Mouse (Mus musculus) hindbrain, embryonic 10.5 days (tissue): Measurements from ENCODE around the gene 2610301B20Rik. TPM values are rescaled to one million over a fixed set of nuclear protein-coding genes. Genes with fewer than 3 reads are reported as not detected.
A peak's percentile ranks its signal among the peaks of the same experiment; 100 is the strongest.
"Not testable (repeated sequence)": the region's sequence is repeated elsewhere in the genome, so short reads cannot be mapped to it uniquely, and the experiment has no call there.

Source experiments
- DNase-seq: peaks from one replicate; pipeline ENCODE4 v3.0.0-alpha.2; 2017; ENCODE audit warnings: low spot score
- H3K27ac ChIP-seq: fragments of 300-500 bp; sonication (generic); 2 replicates; pipeline ENCODE4 v1.5.1; 2016; ENCODE audit warnings: mild to moderate bottlenecking, moderate library complexity
- H3K27me3 ChIP-seq: fragments of 300-500 bp; sonication (generic); 2 replicates; pipeline ENCODE4 v1.6.1; 2016; ENCODE audit warnings: mild to moderate bottlenecking; ENCODE audit not compliant: poor library complexity, insufficient read depth, severe bottlenecking
- H3K36me3 ChIP-seq: fragments of 300-500 bp; sonication (generic); 2 replicates; pipeline ENCODE4 v1.6.1; 2016; ENCODE audit warnings: mild to moderate bottlenecking, moderate library complexity
- H3K4me1 ChIP-seq: fragments of 300-500 bp; sonication (generic); replicated peaks from 2 replicates; pipeline ENCODE4 v1.6.1; 2016; ENCODE audit warnings: mild to moderate bottlenecking
- H3K4me3 ChIP-seq: fragments of 300-500 bp; sonication (generic); 2 replicates; pipeline ENCODE4 v1.5.1; 2016; ENCODE audit warnings: mild to moderate bottlenecking, moderate library complexity
- H3K9me3 ChIP-seq: fragments of 300-500 bp; sonication (generic); 2 replicates; pipeline ENCODE4 v1.6.1; 2016; ENCODE audit warnings: mild to moderate bottlenecking, moderate library complexity
- WGBS: fragments of 180-500 bp; shearing (Covaris S2); methylation state at CpG from one replicate; pipeline ENCODE4 v1.1.7; 2016; 5-methylcytosine and 5-hydroxymethylcytosine counted together
- polyA plus RNA-seq: library from polyadenylated mRNA; unstranded; fragments of >200 nt; fragmentation: Nextera tagmentation; extraction: Ambion mirVana; gene quantifications from 2 replicates; pipeline ENCODE4 v1.2.1, GENCODE M21; 2016

2610301B20Rik gene
- 40.4 and 40.9 TPM in 2 replicates for polyA plus RNA-seq

- Histone ChIP-seq H3K4me1 (peaks cover 15% of the 10 kb centered on the region), H3K9me3 (no peaks in the 10 kb centered on the region), H3K27me3 (no peaks in the 10 kb centered on the region), H3K27ac (peak within 1 kb of the TSS; percentile 97), H3K4me3 (peak within 1 kb of the TSS; percentile 71), H3K36me3 (peaks cover 9% of the 10 kb centered on the region)
- under 1% methylated on average over 68 of the region's 68 CpGs for WGBS
- peak; percentile 94 for DNase-seq
Measured at GRCm38 (mm10) chr4:10873920-10874665, at the start of gene 2610301B20Rik. 2610301B20Rik (plus strand) TSS chr4:10874498.

DNA sequence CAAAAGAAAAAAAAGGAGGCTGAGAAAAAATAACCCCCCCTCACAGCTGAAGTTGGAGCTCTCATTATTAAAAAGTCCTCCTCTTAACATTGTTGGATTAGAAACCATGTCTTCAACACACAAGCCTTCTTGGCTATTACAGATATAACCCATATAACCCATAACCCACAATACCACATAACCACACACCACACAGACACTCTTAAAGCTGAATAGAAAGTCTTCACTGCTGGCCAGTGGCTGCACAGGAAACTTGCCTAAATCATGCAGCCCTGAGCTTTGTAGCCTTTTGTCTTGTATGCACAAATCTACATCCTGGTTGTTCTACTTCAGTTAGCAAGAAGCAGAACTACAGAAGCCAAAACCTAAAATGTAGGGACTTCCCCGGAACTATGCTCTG lies 41.0 kb upstream of the 2610301B20Rik start:
- Histone ChIP-seq H3K9me3 (no peaks in the 10 kb centered on the region), H3K27me3 (no peaks in the 10 kb centered on the region), H3K4me1 (no peaks in the 10 kb centered on the region), H3K4me3 (no peak overlapping the region), H3K36me3 (no peaks in the 10 kb centered on the region), H3K27ac (no peak overlapping the region)
- DNase-seq, result no peak
- WGBS, result 93% methylated on average over 1 of the region's 1 CpGs

GRCm38 (mm10) chr4:10835252-10836051 lies 38.8 kb upstream of the 2610301B20Rik start:
- Histone ChIP-seq H3K9me3 (no peaks in the 10 kb centered on the region), H3K27me3 (no peaks in the 10 kb centered on the region), H3K36me3 (no peaks in the 10 kb centered on the region), H3K27ac (no peak overlapping the region), H3K4me1 (no peaks in the 10 kb centered on the region), H3K4me3 (no peak overlapping the region)
- peak; percentile 6 for DNase-seq
- 77% methylated on average over 6 of the region's 6 CpGs for WGBS

DNA sequence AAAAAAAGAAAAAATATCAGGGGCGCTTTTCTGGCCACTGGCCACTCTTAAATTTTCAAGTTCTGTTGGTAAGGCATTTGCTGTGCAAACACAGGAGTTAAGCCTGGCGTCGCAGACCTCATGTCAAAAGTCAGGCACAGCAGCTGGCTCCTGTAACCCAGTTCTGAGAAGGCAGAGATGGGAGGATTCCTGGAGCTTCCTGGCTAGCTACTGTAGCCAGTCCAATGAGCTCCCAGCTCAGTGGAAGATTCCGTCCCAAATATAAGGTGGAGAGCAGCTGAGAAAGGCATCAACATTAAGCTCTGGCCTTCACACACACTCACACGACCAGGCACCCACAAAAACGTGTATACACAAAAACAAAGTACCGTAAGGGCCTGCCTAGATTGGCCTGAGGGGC lies 28.4 kb upstream of the 2610301B20Rik start:
- no peak overlapping the region for H3K4me3 ChIP-seq
- WGBS, result 89% methylated on average over 7 of the region's 7 CpGs

GRCm38 (mm10) chr4:10849812-10850211 lies 24.5 kb upstream of the 2610301B20Rik start:
- no peak for DNase-seq
- no peaks in the 10 kb centered on the region for H3K9me3 ChIP-seq
- H3K27me3 ChIP-seq, result no peaks in the 10 kb centered on the region
- H3K36me3 ChIP-seq, result no peaks in the 10 kb centered on the region
- H3K4me3 ChIP-seq, result no peak overlapping the region
- H3K4me1 ChIP-seq, result no peaks in the 10 kb centered on the region
- WGBS, result 85% methylated on average over 7 of the region's 7 CpGs
- no peak overlapping the region for H3K27ac ChIP-seq

More for the DNA sequence above, 28.4 kb upstream of the 2610301B20Rik start:
- no peaks in the 10 kb centered on the region for H3K36me3 ChIP-seq
- H3K27me3 ChIP-seq, result no peaks in the 10 kb centered on the region
- H3K9me3 ChIP-seq, result no peaks in the 10 kb centered on the region
- no peaks in the 10 kb centered on the region for H3K4me1 ChIP-seq
- no peak for DNase-seq
- no peak overlapping the region for H3K27ac ChIP-seq

GRCm38 (mm10) chr4:10851013-10851412 lies 23.3 kb upstream of the 2610301B20Rik start:
- 82% methylated on average over 5 of the region's 5 CpGs for WGBS
- Histone ChIP-seq H3K9me3 (no peaks in the 10 kb centered on the region), H3K27ac (no peak overlapping the region), H3K36me3 (no peaks in the 10 kb centered on the region), H3K4me1 (no peaks in the 10 kb centered on the region), H3K27me3 (no peaks in the 10 kb centered on the region), H3K4me3 (no peak overlapping the region)
- DNase-seq, result no peak

GRCm38 (mm10) chr4:10859174-10859573 lies 15.1 kb upstream of the 2610301B20Rik start:
- no peaks in the 10 kb centered on the region for H3K9me3 ChIP-seq
- H3K27ac ChIP-seq, result no peak overlapping the region
- no peak overlapping the region for H3K4me3 ChIP-seq
- H3K36me3 ChIP-seq, result no peaks in the 10 kb centered on the region
- no peaks in the 10 kb centered on the region for H3K27me3 ChIP-seq
- 0 out of 2 replicates have a peak, but pooled peaks cover 5% of the 10 kb centered on the region for H3K4me1 ChIP-seq
- no peak for DNase-seq

DNA sequence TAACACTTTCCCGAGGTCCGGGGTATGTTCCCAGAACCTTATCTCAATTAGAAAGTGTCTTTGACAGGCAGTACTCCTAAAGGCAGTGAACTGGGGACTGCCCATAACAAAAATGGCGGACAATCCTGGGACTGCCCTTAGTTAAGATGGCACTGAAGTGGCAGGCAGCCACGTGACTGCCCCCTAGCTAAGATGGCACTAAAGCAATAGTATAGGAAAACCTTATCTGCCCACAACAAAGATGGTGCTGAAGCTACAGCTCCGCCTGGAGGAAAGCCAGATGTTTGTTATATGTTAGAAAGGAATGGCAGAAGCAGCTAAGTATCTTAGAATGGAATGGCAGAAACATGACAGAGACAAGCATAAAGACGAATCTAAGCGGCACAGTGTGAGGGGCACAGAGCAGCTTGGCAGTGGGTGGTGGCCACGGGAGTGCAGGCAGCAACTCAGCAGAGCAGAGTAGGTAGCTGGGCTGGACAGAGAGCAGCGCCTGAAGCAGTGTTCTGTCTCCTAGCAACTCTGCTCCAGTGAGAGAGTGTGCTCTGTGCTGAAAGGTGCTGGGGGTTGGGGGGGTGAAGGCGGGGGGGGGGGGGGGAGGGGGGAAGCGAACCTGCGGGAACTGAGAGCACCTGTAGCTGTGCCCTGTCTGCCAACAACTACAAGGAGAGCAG lies 14.3 kb upstream of the 2610301B20Rik start:
- Histone ChIP-seq H3K36me3 (no peaks in the 10 kb centered on the region), H3K27me3 (no peaks in the 10 kb centered on the region), H3K4me1 (0 out of 2 replicates have a peak, but pooled peaks cover 5% of the 10 kb centered on the region), H3K9me3 (no peaks in the 10 kb centered on the region), H3K27ac (peak overlapping the region; percentile 13; the same call in 1 of the 2 replicates), H3K4me3 (peak overlapping the region; percentile 22; the same call in 1 of the 2 replicates)
- 54% methylated on average over 11 of the region's 12 CpGs for WGBS
- peak; percentile 5 for DNase-seq

GRCm38 (mm10) chr4:10860825-10861224 lies 13.5 kb upstream of the 2610301B20Rik start:
- H3K27ac ChIP-seq, result no peak overlapping the region
- WGBS, result 87% methylated on average over 3 of the region's 3 CpGs
- H3K9me3 ChIP-seq, result no peaks in the 10 kb centered on the region
- H3K27me3 ChIP-seq, result no peaks in the 10 kb centered on the region
- H3K4me3 ChIP-seq, result no peak overlapping the region
- 0 out of 2 replicates have a peak, but pooled peaks cover 5% of the 10 kb centered on the region for H3K4me1 ChIP-seq
- H3K36me3 ChIP-seq, result no peaks in the 10 kb centered on the region
- no peak for DNase-seq

DNA sequence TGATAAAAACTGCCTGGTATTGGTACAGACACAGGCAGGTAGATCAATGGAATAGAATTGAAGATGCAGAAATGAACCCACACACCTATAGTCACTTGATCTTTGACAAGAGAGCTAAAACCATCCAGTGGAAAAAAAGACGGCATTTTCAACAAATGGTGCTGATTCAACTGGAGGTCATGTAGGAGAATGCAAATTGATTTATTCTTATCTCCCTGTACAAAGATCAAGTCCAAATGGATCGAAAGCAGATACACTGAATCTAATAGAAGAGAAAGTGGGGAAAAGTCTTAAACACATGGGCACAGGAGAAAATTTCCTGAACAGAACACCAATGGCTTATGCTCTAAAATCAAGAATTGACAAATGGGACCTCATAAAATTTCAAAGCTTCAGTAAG lies 11.4 kb upstream of the 2610301B20Rik start:
- not testable (repeated sequence) for H3K4me3 ChIP-seq, H3K27ac ChIP-seq, DNase-seq, H3K36me3 ChIP-seq, H3K4me1 ChIP-seq, H3K27me3 ChIP-seq, H3K9me3 ChIP-seq
- 90% methylated on average over 2 of the region's 2 CpGs for WGBS

DNA sequence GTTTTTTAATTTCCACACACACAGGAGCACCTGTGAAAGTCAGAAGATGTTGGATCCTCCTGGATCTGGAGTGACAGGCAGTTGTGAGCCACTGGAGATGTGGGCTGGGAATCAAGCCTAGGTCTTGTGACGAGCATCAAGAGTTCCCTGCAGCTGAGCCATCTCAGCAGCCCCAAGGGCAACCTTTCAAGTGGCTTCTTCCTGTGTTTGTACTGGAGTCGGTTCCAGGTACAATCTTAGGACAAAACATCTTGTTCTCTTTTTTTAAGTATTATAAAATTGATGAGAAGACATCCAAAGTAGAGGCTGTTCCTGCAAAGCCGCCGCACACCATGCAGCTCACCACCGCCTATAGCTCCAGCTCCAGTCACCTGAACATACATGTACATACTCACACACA lies 2.1 kb upstream of the 2610301B20Rik start:
- Histone ChIP-seq H3K36me3 (peaks cover 5% of the 10 kb centered on the region; the same call in 1 of the 2 replicates), H3K9me3 (no peaks in the 10 kb centered on the region), H3K4me3 (no peak overlapping the region), H3K4me1 (peaks cover 15% of the 10 kb centered on the region), H3K27me3 (no peaks in the 10 kb centered on the region), H3K27ac (no peak overlapping the region)
- DNase-seq, result no peak
- 88% methylated on average over 5 of the region's 5 CpGs for WGBS

DNA sequence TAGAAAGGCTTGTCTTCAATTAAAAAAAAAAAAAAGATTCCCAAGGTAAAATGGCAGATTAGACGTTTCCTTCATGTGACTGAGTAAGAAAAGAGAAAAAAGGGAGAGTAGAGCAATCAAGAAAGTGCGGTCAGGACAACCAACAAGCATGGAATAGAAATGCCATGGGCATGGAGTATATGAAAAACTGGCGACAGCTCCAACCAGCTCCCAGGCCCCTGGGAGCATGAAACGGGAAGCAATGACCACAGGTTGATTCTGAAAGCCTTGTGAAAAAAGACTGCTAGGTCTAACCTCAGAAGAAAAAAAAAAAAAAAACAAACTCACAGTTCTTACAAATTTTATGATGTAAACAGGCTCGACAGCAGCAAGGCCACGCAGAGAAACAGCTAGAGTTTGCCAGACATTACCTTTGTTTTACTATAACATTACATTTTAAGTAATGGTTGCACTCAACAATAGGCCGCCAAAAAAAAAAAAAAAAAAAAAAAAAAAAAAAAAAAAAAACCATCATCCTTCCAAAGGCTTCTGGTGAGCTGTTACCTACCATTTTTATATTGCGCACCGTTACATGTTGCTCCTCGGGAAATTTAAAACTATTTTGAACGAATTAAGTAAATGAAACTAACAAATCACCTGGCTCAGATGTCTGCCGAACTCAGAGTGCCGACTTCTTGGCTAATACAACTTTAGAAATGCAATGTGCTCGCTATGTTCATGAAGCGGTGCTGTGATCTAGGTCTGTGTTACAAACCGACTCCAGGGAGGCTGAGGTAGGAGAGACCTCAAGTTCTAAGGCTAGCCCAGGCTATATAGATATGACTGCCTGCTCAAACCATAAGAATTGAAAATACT lies 1.4 kb upstream of the 2610301B20Rik start:
- 32% methylated on average over 16 of the region's 16 CpGs for WGBS
- DNase-seq, result peak; percentile 22
- H3K36me3 ChIP-seq, result peaks cover 5% of the 10 kb centered on the region; the same call in 1 of the 2 replicates
- H3K27ac ChIP-seq, result peak overlapping the region; percentile 97
- H3K9me3 ChIP-seq, result no peaks in the 10 kb centered on the region
- peaks cover 15% of the 10 kb centered on the region for H3K4me1 ChIP-seq
- no peaks in the 10 kb centered on the region for H3K27me3 ChIP-seq
- H3K4me3 ChIP-seq, result peak overlapping the region; percentile 71
